Mouse (Mus musculus): ENCODE measurements around the gene Clcnkb. TPM values are rescaled to one million over a fixed set of nuclear protein-coding genes. Genes with fewer than 3 reads are reported as not detected.

Gene Clcnkb
- total RNA-seq, 2 experiments from 2014 or later: 0.38 to 1.0 TPM

DNA sequence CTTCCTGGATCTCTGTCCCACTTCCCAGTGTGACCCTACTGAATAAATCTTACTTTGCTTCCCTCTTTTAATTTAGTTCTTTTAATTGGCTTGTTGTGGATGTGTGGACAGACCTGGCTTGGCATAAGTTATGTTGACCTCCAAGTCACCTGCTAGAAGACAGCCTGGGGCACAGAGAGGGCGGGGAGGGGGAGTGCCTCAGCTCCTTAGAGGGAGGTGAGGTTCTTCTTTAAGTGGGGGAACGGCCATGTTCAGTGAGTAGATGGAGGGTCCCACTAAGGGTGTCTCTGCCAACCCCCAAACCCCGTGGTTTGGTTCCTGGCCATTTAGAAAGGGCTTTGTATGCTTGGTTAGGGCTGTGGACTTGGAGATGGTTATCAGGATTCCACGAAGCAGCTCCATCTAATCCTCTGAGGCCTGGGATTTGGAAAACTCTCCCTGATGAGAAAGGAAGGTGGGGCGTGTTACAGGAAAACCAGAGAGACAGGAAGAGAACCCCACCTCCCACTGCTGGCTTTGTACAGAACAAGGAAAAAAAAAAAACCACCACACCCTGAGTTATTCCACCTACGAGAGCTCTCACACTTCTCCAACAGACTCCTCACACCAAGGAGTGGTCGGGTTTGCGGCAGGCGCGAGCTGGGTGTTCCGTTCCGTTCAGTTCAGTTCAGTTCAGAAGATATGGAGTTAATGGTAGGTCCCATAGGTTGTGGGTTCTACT lies 23.4 kb upstream of the Clcnkb start:
- intact Hi-C loops (cut with DNase I): no loop called here
- peak in 1 of 2 experiments; percentile 38 for DNase-seq

DNA sequence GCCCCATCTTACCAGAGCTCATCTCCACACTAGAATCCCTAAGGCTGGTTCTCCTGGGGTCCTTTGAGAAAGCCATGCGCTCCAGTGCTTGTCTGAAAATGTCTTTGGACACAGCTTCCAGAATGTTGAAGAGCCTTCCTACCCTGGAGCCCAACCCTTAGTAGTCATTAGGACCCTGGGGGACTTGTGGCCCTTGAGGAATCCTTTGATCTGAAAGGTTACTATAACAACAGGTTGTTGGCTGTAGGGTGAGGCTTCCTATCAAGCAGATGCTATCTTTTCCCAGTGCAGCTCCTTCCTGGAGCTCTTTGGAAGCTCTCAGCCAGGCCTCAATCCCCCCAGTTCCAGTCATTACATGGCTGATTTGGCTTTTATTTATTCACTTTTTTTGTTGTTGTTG lies 20.2 kb upstream of the Clcnkb start, which contains the start of gene Srarp:
Gene Srarp, minus strand, starts transcription at position 132 of the 400 bp plus-strand sequence.
- DNase-seq: no peak
- intact Hi-C loops (cut with DNase I): no loop called here

DNA sequence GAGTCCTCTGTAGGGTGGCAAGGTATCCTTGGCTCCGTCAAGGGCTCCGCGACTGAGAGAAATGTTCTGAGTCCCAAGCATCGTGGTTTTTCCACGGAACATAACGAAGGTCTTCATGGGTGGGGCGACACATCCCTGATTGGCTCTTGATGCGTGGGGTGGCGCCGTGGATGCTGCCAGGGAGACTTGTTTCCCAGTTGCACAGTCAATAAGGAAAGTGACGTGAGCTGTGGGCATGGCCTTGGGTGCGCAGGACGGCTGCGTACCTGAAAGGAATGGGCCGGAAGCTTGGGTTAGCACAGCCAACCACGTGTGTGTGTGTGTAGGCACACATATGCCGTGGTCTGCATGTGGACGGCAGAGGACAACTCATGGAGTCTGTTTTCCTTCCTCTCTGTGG lies 17.4 kb upstream of the Clcnkb start:
- intact Hi-C loops (cut with DNase I): loop anchor here (5.0 kb wide), 1 partner anchor 69 kb away; no protein-coding TSS in a partner anchor
- no peak for DNase-seq

- no peak for DNase-seq
- intact Hi-C loops (cut with DNase I): loop anchor here (5.0 kb wide), 1 partner anchor 70 kb away; no protein-coding TSS in a partner anchor
These were observed 16.9 kb upstream of the Clcnkb start for GRCm38 (mm10) chr4:141432666-141433065.

GRCm38 (mm10) chr4:141430997-141431396 lies 15.2 kb upstream of the Clcnkb start:
- DNase-seq: peak; percentile 79
- intact Hi-C loops (cut with DNase I): loop anchor here (1.0 to 5.0 kb wide), 4 partner anchors 28 to 144 kb away; no protein-coding TSS in a partner anchor

DNA sequence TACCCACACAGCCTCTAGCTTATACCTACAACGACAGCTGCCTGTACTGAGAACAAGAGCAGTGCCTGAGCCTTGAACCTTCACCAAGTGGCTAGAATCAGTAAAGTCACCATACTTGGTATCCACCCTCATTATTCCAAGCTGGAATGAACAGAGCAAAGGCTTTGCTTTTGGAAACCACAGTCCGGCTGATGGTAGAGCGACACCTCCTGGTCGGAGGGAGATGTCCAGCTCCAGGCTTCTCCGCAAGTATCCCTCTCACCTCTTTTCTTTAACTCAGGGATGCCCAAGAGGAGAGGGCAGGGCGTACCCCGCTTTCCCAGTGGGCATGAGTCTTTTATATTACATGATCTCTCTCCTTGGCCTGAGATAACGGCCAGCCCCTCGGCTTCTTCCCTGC lies 14.0 kb upstream of the Clcnkb start:
- peak; percentile 36 to 49 for DNase-seq
- intact Hi-C loops (cut with DNase I): loop anchor here (1.0 to 5.0 kb wide), 2 partner anchors 27 to 72 kb away; no protein-coding TSS in a partner anchor

DNA sequence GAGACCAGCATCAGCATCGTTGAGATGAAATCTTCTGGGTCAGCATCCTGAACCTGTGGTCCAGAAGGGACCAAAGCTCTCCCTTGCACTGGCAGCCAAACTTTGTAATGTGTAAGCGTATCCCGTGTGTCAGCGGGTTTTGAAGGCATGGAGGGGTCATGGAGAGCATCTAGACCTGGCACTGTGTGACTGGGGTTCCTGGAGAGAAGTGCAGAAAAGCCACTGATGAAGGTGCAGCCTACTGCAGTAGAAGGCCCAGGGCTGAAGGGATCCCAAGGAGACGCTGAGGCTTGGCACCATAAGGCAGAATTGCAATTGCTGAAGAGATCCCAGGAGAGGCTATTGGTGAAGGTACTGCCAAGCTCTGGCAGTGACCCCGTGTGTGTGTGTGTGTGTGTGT lies 13.6 kb upstream of the Clcnkb start:
- no peak for DNase-seq
- intact Hi-C loops (cut with DNase I): no loop called here

- intact Hi-C loops (cut with DNase I): no loop called here
- DNase-seq: no peak
These were observed 12.1 kb upstream of the Clcnkb start for GRCm38 (mm10) chr4:141427921-141428320.

DNA sequence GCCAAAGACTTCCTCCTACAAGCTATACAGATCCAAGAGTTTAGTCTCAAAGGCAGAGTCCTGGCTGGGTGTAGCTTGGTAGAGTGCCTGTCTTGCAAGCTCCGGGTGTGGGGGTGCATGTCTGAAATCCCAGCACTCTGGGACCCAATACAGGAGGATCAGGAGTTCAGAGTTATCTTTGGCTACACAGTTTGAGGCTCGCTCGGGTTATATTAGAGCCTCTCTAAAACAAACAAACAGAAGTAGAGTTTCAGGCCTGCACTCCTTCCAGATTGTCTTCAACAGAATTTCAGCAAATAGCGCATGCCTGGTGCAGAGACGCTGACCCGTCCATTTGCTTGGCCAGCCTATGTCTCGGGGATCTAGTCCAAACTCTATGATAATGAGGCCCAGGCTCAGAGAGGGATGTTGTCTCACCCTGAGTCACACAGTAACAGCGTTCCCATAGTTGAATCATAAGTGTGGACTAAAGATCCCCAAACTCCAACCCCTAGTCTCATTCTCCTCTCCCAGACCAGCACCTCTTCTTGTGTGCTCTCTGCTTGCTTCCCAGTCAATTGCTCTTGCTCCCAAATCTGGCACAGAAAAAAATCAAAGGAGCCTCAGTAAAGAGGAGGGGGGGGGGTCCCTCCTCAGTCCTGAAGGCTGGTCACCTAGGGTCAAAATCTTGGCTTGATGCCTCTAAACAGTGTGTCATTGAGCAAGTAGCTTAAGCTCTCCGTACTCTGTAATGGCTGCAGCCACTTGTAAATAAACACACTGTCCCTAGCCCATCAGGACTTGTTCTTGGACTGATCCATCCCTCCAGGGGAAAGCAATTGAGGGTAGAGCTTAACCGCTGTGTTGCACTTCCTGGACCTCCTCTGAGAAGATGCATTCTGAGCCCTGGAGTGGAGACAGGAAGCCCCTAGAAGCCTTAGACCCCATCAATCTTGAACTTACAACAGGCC lies 11.3 kb upstream of the Clcnkb start:
- intact Hi-C loops (cut with DNase I): no loop called here
- DNase-seq: no peak

- peak; percentile 58 to 74 for DNase-seq
- intact Hi-C loops (cut with DNase I): no loop called here
These were observed 10.0 kb upstream of the Clcnkb start for GRCm38 (mm10) chr4:141425484-141426479.

DNA sequence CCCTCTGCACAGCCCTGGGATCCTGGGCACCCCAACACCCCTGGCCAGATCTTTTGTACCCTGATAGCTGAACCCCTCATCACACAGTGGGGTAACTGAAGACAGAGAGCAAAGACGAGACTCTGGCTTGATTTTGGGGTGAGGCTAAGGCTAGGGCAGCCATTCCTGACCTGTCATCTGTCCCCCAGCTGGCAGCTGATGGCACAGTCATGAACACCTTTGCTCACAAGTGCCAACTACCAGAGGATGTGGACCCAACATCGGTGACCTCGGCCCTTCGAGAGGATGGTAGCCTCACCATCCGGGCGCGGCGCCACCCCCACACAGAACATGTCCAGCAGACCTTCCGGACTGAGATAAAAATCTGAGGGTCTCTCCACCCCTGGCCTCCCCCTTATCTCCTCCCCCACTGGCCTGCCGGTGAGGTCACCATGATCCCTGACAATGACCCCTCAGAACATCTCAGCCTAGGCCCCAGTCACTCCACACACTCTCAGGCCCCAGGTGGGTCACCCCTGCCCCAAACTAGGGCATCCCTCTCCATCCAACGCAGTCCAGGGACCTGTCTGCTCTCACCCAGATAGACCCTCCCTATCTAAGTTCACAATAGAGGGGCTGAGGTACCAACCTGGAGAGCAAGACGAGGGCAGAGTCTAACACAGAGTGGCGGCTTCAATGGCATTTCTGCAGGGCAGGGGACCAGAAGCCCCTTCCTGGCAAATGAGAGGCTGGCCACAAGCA lies 8.0 kb upstream of the Clcnkb start:
- DNase-seq: no peak

DNA sequence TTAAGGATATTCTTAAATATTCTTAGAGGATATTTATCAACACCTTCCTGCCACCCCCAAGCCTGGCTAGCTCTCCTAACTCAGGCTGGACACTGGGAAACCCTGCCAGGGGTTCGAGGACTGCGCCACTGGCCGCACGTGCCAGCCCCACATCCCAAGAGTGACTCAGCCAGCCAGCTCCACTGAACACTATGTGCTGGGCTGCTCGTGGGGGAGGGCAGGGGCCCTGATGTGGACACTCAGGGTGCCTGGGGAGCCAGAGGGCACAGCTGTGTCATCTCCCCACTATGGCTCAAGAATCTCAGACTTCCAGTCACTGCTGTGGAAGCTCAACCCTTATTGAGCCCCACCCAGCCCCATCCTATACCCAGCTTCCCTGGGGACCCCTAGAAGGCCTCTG lies 7.5 kb upstream of the Clcnkb start:
- intact Hi-C loops (cut with DNase I): no loop called here
- peak; percentile 49 to 63 for DNase-seq

More for the DNA sequence above, 8.0 kb upstream of the Clcnkb start:
- intact Hi-C loops (cut with DNase I): no loop called here

DNA sequence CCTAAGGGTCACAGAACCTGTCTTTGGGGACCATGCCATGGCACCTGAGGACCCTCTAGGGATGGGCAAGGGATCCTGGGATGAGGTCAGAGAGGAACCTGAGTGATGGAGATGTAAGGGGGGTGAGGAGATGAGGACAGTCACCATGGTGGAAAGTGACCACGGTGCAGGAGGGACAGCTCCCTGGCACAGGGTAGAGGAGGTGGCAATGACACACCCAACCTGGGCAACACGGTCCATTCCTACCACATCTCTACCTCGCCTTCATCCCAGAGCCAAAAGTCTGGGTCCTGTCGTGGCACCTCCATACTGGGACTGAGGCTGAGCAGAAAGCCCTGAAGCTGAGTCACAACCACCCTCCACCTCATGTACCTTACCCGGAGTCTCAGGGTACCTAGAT lies 7.0 kb upstream of the Clcnkb start:
- DNase-seq: no peak
- intact Hi-C loops (cut with DNase I): no loop called here

DNA sequence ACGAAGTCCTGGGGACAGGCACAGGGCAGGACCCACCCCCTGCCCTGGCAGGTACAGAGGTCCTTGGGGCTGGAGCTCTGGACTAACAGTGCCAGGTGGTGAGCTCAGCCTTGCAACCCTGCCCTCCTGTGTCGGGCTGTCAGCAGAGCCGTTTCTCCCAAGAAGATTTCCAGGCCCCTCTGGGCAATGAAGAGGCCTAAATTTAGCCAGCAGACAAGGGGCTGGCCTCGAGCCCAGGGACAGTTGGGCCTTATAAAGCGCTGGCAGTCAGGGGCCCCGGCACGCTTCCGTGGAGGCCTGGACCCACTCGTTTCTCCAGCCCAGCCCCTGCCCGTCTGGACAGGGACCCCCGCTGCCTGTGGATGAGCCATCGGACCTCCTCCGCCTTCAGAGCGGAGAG lies 5.6 kb upstream of the Clcnkb start:
- peak; percentile 82 to 85 for DNase-seq
- intact Hi-C loops (cut with DNase I): no loop called here

DNA sequence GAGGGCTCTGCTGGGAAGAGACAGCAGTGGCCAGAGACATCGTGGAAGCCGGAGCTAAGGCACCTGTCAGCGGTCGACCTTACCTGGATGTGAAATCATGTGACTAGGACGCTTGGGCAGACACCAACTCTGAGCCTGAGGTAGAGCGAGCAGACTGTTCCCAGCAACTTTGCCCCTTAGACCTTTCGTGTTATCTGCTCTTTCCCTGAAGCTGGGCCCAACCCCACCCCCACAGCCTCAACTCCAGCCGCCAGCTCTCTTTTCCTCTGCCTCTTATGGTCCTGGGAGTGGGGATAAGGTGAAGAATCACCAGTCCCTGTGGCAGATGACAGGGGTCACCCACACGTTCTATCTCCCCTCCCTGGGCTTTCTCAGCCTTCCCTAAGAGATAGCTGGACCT lies 5.1 kb upstream of the Clcnkb start:
- intact Hi-C loops (cut with DNase I): no loop called here
- no peak for DNase-seq

GRCm38 (mm10) chr4:141420192-141420829 lies 4.5 kb upstream of the Clcnkb start, which contains the start of gene Hspb7:
Gene Hspb7 (plus strand): TSS chr4:141420779.
- intact Hi-C loops (cut with DNase I): no loop called here
- DNase-seq: no peak

DNA sequence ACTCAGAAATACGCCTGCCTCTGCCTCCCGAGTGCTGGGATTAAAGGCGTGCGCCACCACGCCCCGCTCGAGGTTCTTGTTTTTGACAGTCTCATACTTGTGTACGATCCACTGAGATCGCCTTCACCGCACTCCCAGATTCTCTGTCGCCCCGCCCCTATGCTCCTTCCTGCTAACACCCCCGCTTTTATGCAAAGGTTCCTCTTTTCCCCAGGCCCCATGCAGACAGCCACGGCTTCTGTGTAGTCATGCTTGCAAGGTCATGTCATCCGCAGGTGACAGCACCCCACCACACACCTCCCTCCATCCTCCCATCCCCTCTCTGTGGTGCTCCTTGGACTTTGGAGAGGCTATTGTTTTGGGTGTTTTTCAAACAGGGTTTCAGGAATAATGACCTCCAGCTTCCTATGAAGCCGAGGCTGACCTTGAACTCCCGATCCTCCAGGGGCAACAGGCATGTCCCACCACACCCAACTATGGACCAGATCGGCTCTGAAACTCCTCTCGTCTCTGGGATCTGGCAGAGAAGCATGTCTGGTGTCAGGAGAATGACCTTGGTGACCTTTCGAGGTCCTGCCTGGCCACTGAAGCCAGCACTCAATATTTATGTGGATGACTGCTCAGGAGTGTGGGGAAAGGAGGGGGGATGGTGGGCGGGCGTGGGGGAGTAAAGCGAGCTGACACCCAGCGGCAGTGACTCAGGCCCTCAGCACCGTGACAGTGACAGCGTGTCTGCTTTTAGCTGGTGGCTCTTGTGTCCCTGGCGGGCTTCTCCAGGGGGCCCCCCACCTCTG lies 3.8 kb upstream of the Clcnkb start:
- no peak for DNase-seq
- intact Hi-C loops (cut with DNase I): no loop called here

GRCm38 (mm10) chr4:141411430-141411992 lies 4.3 kb downstream of the Clcnkb start:
- DNase-seq: no peak
- intact Hi-C loops (cut with DNase I): no loop called here

Measured in heart, postnatal 36 days (tissue).